Mouse (Mus musculus): ENCODE data around the gene Il10. TPM values are rescaled to one million over a fixed set of nuclear protein-coding genes. Genes with fewer than 3 reads are reported as not detected.

Il10 gene
- polyA plus RNA-seq, 1 experiment from 2014 or later, result not detected

- Histone ChIP-seq H3K4me3 (ENCODE audit: low read depth, low read length) (no peak overlapping the region), H3K36me3 (ENCODE audit: control insufficient read depth, insufficient read depth, low read length) (no peaks in the 10 kb centered on the region), H3K4me2 (ENCODE audit: low read length) (no peak overlapping the region), H3K27ac (ENCODE audit: low read depth, low read length) (no peak overlapping the region), H3K9ac (ENCODE audit: low read length) (no peak overlapping the region), H3K4me1 (ENCODE audit: control insufficient read depth, insufficient read depth, low read length) (no peaks in the 10 kb centered on the region), H3K27me3 (replicated peaks; ENCODE audit: control insufficient read depth, insufficient read depth, low read length) (no peaks in the 10 kb centered on the region), H3K9me3 (replicated peaks; ENCODE audit: control insufficient read depth, low read length) (no peaks in the 10 kb centered on the region; the same call in 1 of the 2 replicates)
- 89% methylated on average over 10 of the region's 10 CpGs for WGBS
- ATAC-seq (no peak), DNase-seq (ENCODE audit: low spot score) (no peak)
These were observed 18.9 kb downstream of the Il10 start for GRCm38 (mm10) chr1:131038415-131039017.

- Histone ChIP-seq H3K9me3 (replicated peaks; ENCODE audit: control insufficient read depth, low read length) (no peaks in the 10 kb centered on the region; the same call in 1 of the 2 replicates), H3K36me3 (ENCODE audit: control insufficient read depth, insufficient read depth, low read length) (no peaks in the 10 kb centered on the region), H3K4me3 (ENCODE audit: low read depth, low read length) (no peak overlapping the region), H3K27ac (ENCODE audit: low read depth, low read length) (no peak overlapping the region), H3K4me1 (ENCODE audit: control insufficient read depth, insufficient read depth, low read length) (no peaks in the 10 kb centered on the region), H3K27me3 (replicated peaks; ENCODE audit: control insufficient read depth, insufficient read depth, low read length) (no peaks in the 10 kb centered on the region), H3K4me2 (ENCODE audit: low read length) (no peak overlapping the region), H3K9ac (ENCODE audit: low read length) (no peak overlapping the region)
- DNase-seq (ENCODE audit: low spot score), result no peak
- 94% methylated on average over 5 of the region's 5 CpGs for WGBS
- no peak for ATAC-seq
These were observed 19.8 kb downstream of the Il10 start for GRCm38 (mm10) chr1:131039479-131039878.

DNA sequence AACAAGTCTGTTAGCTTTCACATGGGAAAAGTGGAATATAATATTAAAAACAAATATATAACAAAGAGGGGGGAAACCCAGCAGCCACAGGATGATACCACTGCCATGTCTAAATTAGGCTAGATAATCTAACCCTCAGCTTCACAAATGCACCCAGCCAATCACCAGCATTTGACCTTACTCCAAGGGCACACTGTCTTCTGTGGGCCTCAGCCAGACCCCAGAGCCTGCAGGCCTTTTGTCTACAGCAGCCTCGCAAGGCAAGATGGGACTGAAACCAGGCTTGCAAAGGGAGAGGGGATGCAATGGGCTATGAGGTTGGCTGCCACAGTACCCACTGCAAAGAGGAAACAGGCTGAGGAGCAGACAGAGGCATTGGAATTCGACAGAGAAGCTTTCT lies 22.6 kb downstream of the Il10 start:
- ATAC-seq (no peak), DNase-seq (ENCODE audit: low spot score) (no peak)
- no peaks in the 10 kb centered on the region for H3K36me3 ChIP-seq (ENCODE audit: control insufficient read depth, insufficient read depth, low read length)
- no peaks in the 10 kb centered on the region; the same call in 1 of the 2 replicates for H3K9me3 ChIP-seq (replicated peaks; ENCODE audit: control insufficient read depth, low read length)
- H3K27ac ChIP-seq (ENCODE audit: low read depth, low read length), result no peak overlapping the region
- no peaks in the 10 kb centered on the region for H3K27me3 ChIP-seq (replicated peaks; ENCODE audit: control insufficient read depth, insufficient read depth, low read length)
- H3K4me2 ChIP-seq (ENCODE audit: low read length), result no peak overlapping the region
- no peak overlapping the region for H3K9ac ChIP-seq (ENCODE audit: low read length)
- no peaks in the 10 kb centered on the region for H3K4me1 ChIP-seq (ENCODE audit: control insufficient read depth, insufficient read depth, low read length)
- WGBS, result 48% methylated on average over 2 of the region's 2 CpGs
- no peak overlapping the region for H3K4me3 ChIP-seq (ENCODE audit: low read depth, low read length)

DNA sequence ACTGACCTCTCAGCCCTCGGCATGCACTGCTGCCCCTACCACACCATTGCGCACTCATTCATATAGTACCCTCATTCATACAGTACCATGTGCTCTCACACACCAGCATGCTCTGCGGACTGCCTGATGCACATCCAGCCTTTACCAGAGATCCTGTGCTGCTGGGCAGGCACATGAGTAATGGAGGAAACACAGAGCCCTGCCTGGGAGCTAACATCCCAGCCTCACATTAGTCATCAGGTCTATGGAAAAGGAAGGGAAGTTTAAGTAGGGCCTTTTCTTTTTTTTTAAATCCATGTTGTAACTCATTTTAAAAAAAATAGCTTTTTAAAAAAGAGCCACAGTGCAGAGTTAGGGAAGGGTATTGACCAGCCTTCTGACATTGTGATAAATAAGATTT lies 23.1 kb downstream of the Il10 start:
- Histone ChIP-seq H3K9ac (ENCODE audit: low read length) (no peak overlapping the region), H3K9me3 (replicated peaks; ENCODE audit: control insufficient read depth, low read length) (no peaks in the 10 kb centered on the region), H3K4me3 (ENCODE audit: low read depth, low read length) (no peak overlapping the region), H3K27me3 (replicated peaks; ENCODE audit: control insufficient read depth, insufficient read depth, low read length) (no peaks in the 10 kb centered on the region), H3K27ac (ENCODE audit: low read depth, low read length) (no peak overlapping the region), H3K4me1 (ENCODE audit: control insufficient read depth, insufficient read depth, low read length) (no peaks in the 10 kb centered on the region), H3K4me2 (ENCODE audit: low read length) (no peak overlapping the region), H3K36me3 (ENCODE audit: control insufficient read depth, insufficient read depth, low read length) (no peaks in the 10 kb centered on the region)
- ATAC-seq (no peak), DNase-seq (ENCODE audit: low spot score) (no peak)
- 92% methylated on average over 3 of the region's 3 CpGs for WGBS

- Histone ChIP-seq H3K4me3 (ENCODE audit: low read depth, low read length) (no peak overlapping the region), H3K27me3 (replicated peaks; ENCODE audit: control insufficient read depth, insufficient read depth, low read length) (no peaks in the 10 kb centered on the region), H3K27ac (ENCODE audit: low read depth, low read length) (no peak overlapping the region), H3K4me1 (ENCODE audit: control insufficient read depth, insufficient read depth, low read length) (no peaks in the 10 kb centered on the region), H3K9me3 (replicated peaks; ENCODE audit: control insufficient read depth, low read length) (no peaks in the 10 kb centered on the region), H3K4me2 (ENCODE audit: low read length) (no peak overlapping the region), H3K9ac (ENCODE audit: low read length) (no peak overlapping the region), H3K36me3 (ENCODE audit: control insufficient read depth, insufficient read depth, low read length) (no peaks in the 10 kb centered on the region)
- no peak for ATAC-seq
- 92% methylated on average over 4 of the region's 4 CpGs for WGBS
- no peak for DNase-seq (ENCODE audit: low spot score)
These were observed 24.0 kb downstream of the Il10 start for GRCm38 (mm10) chr1:131043636-131044035.

GRCm38 (mm10) chr1:131045723-131046355 lies 26.2 kb downstream of the Il10 start:
- WGBS, result 88% methylated on average over 2 of the region's 2 CpGs
- Histone ChIP-seq H3K9me3 (replicated peaks; ENCODE audit: control insufficient read depth, low read length) (no peaks in the 10 kb centered on the region), H3K4me1 (ENCODE audit: control insufficient read depth, insufficient read depth, low read length) (no peaks in the 10 kb centered on the region), H3K9ac (ENCODE audit: low read length) (no peak overlapping the region), H3K36me3 (ENCODE audit: control insufficient read depth, insufficient read depth, low read length) (no peaks in the 10 kb centered on the region), H3K27ac (ENCODE audit: low read depth, low read length) (no peak overlapping the region), H3K4me2 (ENCODE audit: low read length) (no peak overlapping the region), H3K27me3 (replicated peaks; ENCODE audit: control insufficient read depth, insufficient read depth, low read length) (no peaks in the 10 kb centered on the region), H3K4me3 (ENCODE audit: low read depth, low read length) (no peak overlapping the region)
- ATAC-seq, result no peak
- DNase-seq (ENCODE audit: low spot score), result no peak

DNA sequence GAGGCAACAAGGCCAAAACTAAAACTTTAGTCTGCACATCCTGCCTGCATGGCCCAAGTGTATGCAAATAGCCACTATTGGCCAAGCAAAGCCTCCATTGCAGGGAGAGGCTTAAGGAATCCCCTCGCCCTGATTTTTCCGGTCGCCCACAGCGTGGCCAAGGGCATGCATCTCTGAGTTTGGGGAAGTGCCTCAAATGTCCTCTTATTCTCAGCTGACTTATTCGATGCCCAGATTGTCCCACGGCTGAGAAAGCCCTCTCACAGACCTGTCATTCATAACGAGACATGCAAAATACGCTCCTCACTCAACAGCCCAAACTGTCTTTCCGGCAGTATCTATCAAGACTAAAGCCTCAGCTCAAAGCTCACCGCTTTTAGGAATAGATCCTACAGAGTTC lies 27.0 kb downstream of the Il10 start:
- H3K4me2 ChIP-seq (ENCODE audit: low read length), result no peak overlapping the region
- H3K9ac ChIP-seq (ENCODE audit: low read length), result no peak overlapping the region
- H3K4me1 ChIP-seq (ENCODE audit: control insufficient read depth, insufficient read depth, low read length), result no peaks in the 10 kb centered on the region
- no peak for DNase-seq (ENCODE audit: low spot score)
- H3K27ac ChIP-seq (ENCODE audit: low read depth, low read length), result no peak overlapping the region
- H3K9me3 ChIP-seq (replicated peaks; ENCODE audit: control insufficient read depth, low read length), result no peaks in the 10 kb centered on the region
- no peaks in the 10 kb centered on the region for H3K27me3 ChIP-seq (replicated peaks; ENCODE audit: control insufficient read depth, insufficient read depth, low read length)
- ATAC-seq, result no peak
- WGBS, result 85% methylated on average over 10 of the region's 10 CpGs
- no peak overlapping the region for H3K4me3 ChIP-seq (ENCODE audit: low read depth, low read length)
- H3K36me3 ChIP-seq (ENCODE audit: control insufficient read depth, insufficient read depth, low read length), result 0 out of 2 replicates have a peak, but pooled peaks cover 2% of the 10 kb centered on the region

- ATAC-seq (no peak), DNase-seq (ENCODE audit: low spot score) (no peak)
- 81% methylated on average over 6 of the region's 6 CpGs for WGBS
- H3K27me3 ChIP-seq (replicated peaks; ENCODE audit: control insufficient read depth, insufficient read depth, low read length), result no peaks in the 10 kb centered on the region
- H3K27ac ChIP-seq (ENCODE audit: low read depth, low read length), result no peak overlapping the region
- H3K9me3 ChIP-seq (replicated peaks; ENCODE audit: control insufficient read depth, low read length), result no peaks in the 10 kb centered on the region
- no peak overlapping the region for H3K9ac ChIP-seq (ENCODE audit: low read length)
- H3K4me1 ChIP-seq (ENCODE audit: control insufficient read depth, insufficient read depth, low read length), result no peaks in the 10 kb centered on the region; the same call in 1 of the 2 replicates
- no peak overlapping the region for H3K4me3 ChIP-seq (ENCODE audit: low read depth, low read length)
- H3K4me2 ChIP-seq (ENCODE audit: low read length), result no peak overlapping the region
- H3K36me3 ChIP-seq (ENCODE audit: control insufficient read depth, insufficient read depth, low read length), result peaks cover 11% of the 10 kb centered on the region; the same call in 1 of the 2 replicates
These were observed 28.6 kb downstream of the Il10 start for GRCm38 (mm10) chr1:131048121-131048863.

- Histone ChIP-seq H3K4me2 (ENCODE audit: low read length) (no peak overlapping the region), H3K27me3 (replicated peaks; ENCODE audit: control insufficient read depth, insufficient read depth, low read length) (no peaks in the 10 kb centered on the region), H3K9ac (ENCODE audit: low read length) (no peak overlapping the region), H3K4me1 (ENCODE audit: control insufficient read depth, insufficient read depth, low read length) (no peaks in the 10 kb centered on the region; the same call in 1 of the 2 replicates), H3K4me3 (ENCODE audit: low read depth, low read length) (no peak overlapping the region), H3K36me3 (ENCODE audit: control insufficient read depth, insufficient read depth, low read length) (peaks cover 15% of the 10 kb centered on the region), H3K27ac (ENCODE audit: low read depth, low read length) (no peak overlapping the region), H3K9me3 (replicated peaks; ENCODE audit: control insufficient read depth, low read length) (no peaks in the 10 kb centered on the region)
- 87% methylated on average over 8 of the region's 8 CpGs for WGBS
- DNase-seq (ENCODE audit: low spot score) (no peak), ATAC-seq (no peak)
These were observed 29.3 kb downstream of the Il10 start for GRCm38 (mm10) chr1:131048946-131049345.
